Mouse (Mus musculus) common myeloid progenitor, adult 5-6 weeks (primary cell): ENCODE measurements around the gene Olfr873. TPM values are rescaled to one million over a fixed set of nuclear protein-coding genes. Genes with fewer than 3 reads are reported as not detected.
"Not testable (repeated sequence)": the region's sequence is repeated elsewhere in the genome, so short reads cannot be mapped to it uniquely, and the experiment has no call there.

Experiments used
- ATAC-seq: replicated peaks from 2 replicates; pipeline ENCODE4 v1.8.0; 2016; ENCODE audit warnings: low read depth, mild to moderate bottlenecking, moderate TSS enrichment, inconsistent platforms; ENCODE audit not compliant: poor library complexity, severe bottlenecking
- total RNA-seq: library from RNA; stranded (forward); fragments of 200-1000, 187-1606 nt; gene quantifications from 2 replicates; pipeline ENCODE4 v1.2.3, GENCODE M21; 2017

The Olfr873 gene
- total RNA-seq = not detected in 2 replicates

DNA sequence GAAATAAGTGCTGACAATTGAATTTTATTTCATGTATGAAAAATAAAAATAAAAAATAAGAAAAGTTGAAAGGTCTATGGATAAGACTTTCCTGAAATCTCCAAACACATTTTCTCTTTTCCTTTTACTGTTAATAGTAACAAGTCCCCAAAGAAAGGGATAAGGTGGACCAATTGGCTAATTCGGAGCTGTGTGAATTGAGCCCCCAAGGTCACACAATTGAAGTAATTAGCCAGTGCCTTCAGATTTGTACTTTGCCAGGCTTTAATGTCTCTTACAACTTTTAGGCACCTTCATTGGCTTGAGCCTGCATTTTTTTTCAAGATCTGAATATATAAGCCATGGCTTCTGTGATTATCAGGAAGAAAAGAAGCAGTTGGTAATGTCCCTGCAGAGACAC, at the start of gene Olfr873:
Olfr873 (plus strand) TSS at position 301 of the 400 bp plus-strand sequence.
- ATAC-seq = no peak

DNA sequence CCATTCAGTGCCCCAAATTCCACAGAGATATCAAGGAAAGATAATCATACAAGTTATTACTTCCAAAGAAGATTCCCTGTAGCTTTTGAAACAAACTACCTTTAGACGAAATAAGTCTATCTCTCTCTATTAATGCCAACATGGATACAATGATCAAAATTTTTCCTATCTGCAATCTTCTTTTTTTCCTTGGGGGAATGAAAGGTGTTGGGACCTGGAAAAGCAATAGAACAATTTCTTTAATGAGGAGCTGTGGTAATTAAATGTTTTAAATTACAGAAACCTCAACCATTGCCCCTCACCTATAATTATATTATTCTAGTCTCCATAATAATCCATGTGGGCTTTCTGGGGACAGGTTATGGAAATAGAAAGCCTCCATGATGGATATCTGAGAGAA, 16.3 kb upstream of the Olfr873 start, which contains the start of gene Olfr39:
Olfr39 (plus strand) TSS at position 301 of the 400 bp plus-strand sequence.
- no peak for ATAC-seq

DNA sequence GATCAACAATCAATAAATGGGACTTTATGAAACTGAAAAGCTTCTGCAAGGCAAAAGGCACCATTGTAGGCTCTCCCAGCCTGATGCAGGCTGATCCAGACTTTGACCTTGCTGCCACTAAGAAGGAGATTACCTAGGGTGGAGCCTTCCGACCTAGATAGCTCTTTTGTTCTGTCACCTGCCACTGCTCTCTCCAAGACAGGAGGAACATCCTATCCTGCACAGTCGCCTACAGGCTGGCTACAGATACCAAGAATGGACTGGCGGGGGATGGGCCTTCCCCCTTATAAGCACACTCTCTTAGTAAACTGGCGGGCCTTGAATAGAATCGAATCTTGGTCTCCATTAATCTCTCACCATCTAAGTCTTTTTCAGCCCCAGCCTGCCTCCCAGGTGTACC, 2.8 kb upstream of the Olfr873 start:
- ATAC-seq = not testable (repeated sequence)

DNA sequence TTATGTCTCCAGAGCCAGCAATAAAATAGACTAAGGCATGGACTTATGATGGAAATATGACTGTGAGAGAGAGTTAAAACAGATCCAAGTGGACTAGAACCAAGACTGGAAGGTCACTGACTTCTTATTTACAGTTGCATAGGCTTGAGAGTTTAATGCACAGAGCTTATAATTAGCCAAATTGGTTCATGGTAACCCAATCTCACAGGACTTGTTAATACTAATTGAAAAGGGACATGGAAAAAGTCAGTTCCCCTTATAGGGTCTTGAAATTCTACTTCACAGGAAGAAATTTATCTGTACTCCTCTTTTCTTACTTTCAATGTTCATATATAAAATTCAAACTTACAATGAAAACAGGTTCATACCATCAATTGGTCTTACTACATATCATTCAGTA, 37.7 kb downstream of the Olfr873 start, which contains the start of gene Olfr18:
Olfr18 (minus strand) TSS at position 101 of the 400 bp plus-strand sequence.
- ATAC-seq = no peak

DNA sequence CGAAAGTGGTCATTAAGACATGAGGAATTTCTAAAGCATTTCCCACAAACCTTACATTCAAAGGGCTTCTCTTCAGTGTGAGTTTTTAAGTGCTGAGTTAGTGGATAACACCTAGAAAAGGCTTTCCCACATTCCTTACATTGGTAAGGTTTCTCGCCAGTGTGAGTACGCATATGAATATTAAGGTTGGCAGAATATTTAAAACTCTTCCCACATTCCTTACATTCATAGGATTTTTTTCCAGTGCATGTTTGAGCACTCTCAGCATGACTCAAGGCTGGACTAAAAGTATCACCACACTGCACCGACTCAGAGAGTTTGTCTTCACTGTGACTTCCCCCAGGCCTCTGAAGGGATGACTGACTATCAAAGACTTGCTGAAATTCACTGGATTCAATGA, 50.2 kb downstream of the Olfr873 start:
- no peak for ATAC-seq

Other genes starting within 250 kb of the Olfr873 start
- gene Olfr867, start 241.0 kb upstream of the Olfr873 start, total RNA-seq = not detected in 2 replicates
- not detected in 2 replicates for gene Olfr868, start 199.9 kb upstream of the Olfr873 start, total RNA-seq
- not detected in 2 replicates for gene Olfr869, start 169.5 kb upstream of the Olfr873 start, total RNA-seq
- not detected in 2 replicates for gene Olfr870, start 124.5 kb upstream of the Olfr873 start, total RNA-seq
- not detected in 2 replicates for gene Olfr871, start 86.3 kb upstream of the Olfr873 start, total RNA-seq
- not detected in 2 replicates for gene Olfr872, start 61.4 kb upstream of the Olfr873 start, total RNA-seq
- not detected in 2 replicates for gene Olfr39, start 16.2 kb upstream of the Olfr873 start, total RNA-seq
- not detected in 2 replicates for gene Olfr18, start 37.6 kb downstream of the Olfr873 start, total RNA-seq
- gene Zfp560, start 86.6 kb downstream of the Olfr873 start, total RNA-seq = 4.2 and 6.0 TPM in 2 replicates
- gene Zfp26, start 161.6 kb downstream of the Olfr873 start, total RNA-seq = 38.1 and 62.8 TPM in 2 replicates
- 22.2 and 25.2 TPM in 2 replicates for gene Zfp426, start 194.2 kb downstream of the Olfr873 start, total RNA-seq
- gene Zfp266, start 222.9 kb downstream of the Olfr873 start, total RNA-seq = 61.9 and 81.3 TPM in 2 replicates